Mouse (Mus musculus) intestine, embryonic 16.5 days (tissue): ENCODE data around the gene B4gat1. TPM values are rescaled to one million over a fixed set of nuclear protein-coding genes. Genes with fewer than 3 reads are reported as not detected.
"Not testable (repeated sequence)": the region's sequence is repeated elsewhere in the genome, so short reads cannot be mapped to it uniquely, and the experiment has no call there.

Experiments used
- ATAC-seq: fragments of 200-750 bp; cut with Nextera tagmentation; 2 replicates; pipeline ENCODE4 v1.8.0; 2017; ENCODE audit warnings: moderate TSS enrichment, moderate library complexity
- H3K27ac ChIP-seq: fragments of 300-500 bp; sonication (generic); 2 replicates; pipeline ENCODE4 v1.5.1; 2014; ENCODE audit warnings: mild to moderate bottlenecking, low read length
- H3K27me3 ChIP-seq: fragments of 300-500 bp; sonication (generic); replicated peaks from 2 replicates; pipeline ENCODE4 v1.6.1; 2014; ENCODE audit warnings: low read length, control low read depth, mixed read lengths; ENCODE audit not compliant: control insufficient read depth, insufficient read depth
- H3K36me3 ChIP-seq: fragments of 300-500 bp; sonication (generic); 2 replicates; pipeline ENCODE4 v1.6.1; 2014; ENCODE audit warnings: low read length, control low read depth; ENCODE audit not compliant: control insufficient read depth, insufficient read depth
- H3K4me1 ChIP-seq: fragments of 300-500 bp; sonication (generic); 2 replicates; pipeline ENCODE4 v1.6.1; 2014; ENCODE audit warnings: low read length, control low read depth, mixed read lengths; ENCODE audit not compliant: control insufficient read depth, insufficient read depth
- H3K4me2 ChIP-seq: fragments of 300-500 bp; sonication (generic); 2 replicates; pipeline ENCODE4 v1.6.1; 2014; ENCODE audit warnings: low read depth, low read length, control low read depth
- H3K4me3 ChIP-seq: fragments of 300-500 bp; sonication (generic); 2 replicates; pipeline ENCODE4 v1.5.1; 2014; ENCODE audit warnings: mild to moderate bottlenecking, low read length
- H3K9ac ChIP-seq: fragments of 300-500 bp; sonication (generic); 2 replicates; pipeline ENCODE4 v1.6.1; 2014; ENCODE audit warnings: low read depth, low read length
- H3K9me3 ChIP-seq: fragments of 300-500 bp; sonication (generic); 2 replicates; pipeline ENCODE4 v1.6.1; 2016; ENCODE audit warnings: low read length, control low read depth; ENCODE audit not compliant: control insufficient read depth
- WGBS: fragments of 180-500 bp; shearing (Covaris S2); extraction: QIAGEN DNeasy Blood & Tissue Kit; methylation state at CpG from one replicate; pipeline ENCODE4 v1.1.7; 2014; 5-methylcytosine and 5-hydroxymethylcytosine counted together
- polyA plus RNA-seq: library from polyadenylated mRNA; unstranded; fragments of >200 nt; fragmentation: Nextera tagmentation; extraction: Ambion mirVana; gene quantifications from 2 replicates; pipeline ENCODE4 v1.2.1, GENCODE M21; 2015

Gene B4gat1
- polyA plus RNA-seq, 1 experiment from 2014 or later: 39.3 TPM

DNA sequence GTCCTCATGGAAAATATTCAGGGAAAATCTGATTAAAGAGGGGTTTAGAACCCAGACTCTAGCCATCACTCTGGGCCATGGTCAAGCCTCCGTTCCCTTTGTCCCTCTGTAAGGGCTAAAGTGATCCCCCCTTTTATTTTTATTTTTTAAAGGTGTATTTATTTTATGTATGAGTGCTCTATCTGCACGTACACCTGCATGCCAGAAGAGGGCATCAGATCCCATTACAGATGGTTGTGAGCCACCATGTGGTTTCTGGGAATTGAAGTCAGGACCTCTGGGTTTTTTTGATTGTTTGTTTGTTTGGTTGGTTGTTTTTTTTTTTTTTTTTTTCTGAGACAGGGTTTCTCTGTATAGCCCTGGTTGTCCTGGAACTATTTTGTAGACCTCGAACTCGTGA is 47.9 kb downstream of the B4gat1 start:
- Histone ChIP-seq H3K4me1 (peaks cover 17% of the 10 kb centered on the region), H3K27me3 (peaks cover 47% of the 10 kb centered on the region)
- H3K9me3 ChIP-seq, H3K27ac ChIP-seq, H3K9ac ChIP-seq, H3K36me3 ChIP-seq, H3K4me2 ChIP-seq, ATAC-seq, H3K4me3 ChIP-seq: not testable (repeated sequence)
- 48% methylated on average over 4 of the region's 4 CpGs for WGBS

DNA sequence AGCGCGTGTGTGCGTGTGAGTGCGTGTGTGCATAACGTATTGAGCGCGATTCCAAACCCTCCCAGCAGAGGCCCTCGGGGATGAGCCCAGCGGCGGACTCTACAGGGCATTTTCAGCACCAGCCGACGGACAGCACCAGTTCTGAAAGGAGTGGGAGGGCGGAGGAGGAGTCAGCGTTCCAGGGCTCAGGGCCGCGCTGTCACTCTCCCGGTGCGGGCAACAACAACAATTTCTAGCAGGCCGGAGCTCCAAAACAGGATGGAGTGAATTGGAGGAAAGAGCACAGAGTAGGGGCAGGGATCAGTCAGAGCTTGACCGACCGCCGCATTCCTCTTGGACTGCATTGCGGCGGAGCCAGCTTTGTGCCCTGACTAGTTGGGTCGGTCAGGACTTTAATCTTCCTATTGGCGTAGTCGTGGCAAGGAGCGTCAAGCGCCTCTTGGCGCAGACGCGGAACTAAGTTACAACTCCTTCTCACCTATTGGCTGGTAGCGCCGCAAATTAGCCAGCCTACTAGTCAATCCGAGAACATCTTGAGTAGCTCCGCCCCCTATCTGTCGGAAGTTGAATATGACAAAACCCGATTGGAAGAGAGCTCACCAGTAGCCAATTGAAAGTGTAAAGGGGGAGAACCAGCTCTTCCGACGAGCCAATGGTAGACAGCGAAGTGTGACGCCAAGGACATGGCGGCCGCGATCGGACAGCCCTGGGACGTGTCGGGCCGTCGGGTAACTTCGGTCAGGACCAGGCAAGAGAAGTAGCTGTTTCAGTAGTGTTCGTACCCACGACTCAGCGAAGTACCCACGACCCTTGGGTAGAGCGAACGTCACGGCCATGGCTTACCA is 49.5 kb downstream of the B4gat1 start, which contains the start of gene Yif1a:
TSS of gene Yif1a (plus strand) at position 655 of the 845 bp plus-strand sequence.
- H3K4me1 ChIP-seq: peaks cover 17% of the 10 kb centered on the region
- H3K27ac ChIP-seq: peak within 1 kb of the TSS; percentile 90
- peak within 1 kb of the TSS; percentile 81 for H3K9ac ChIP-seq
- peaks cover 32% of the 10 kb centered on the region for H3K27me3 ChIP-seq
- H3K36me3 ChIP-seq: peaks cover 2% of the 10 kb centered on the region
- H3K4me2 ChIP-seq: peak within 1 kb of the TSS; percentile 73
- whole genome bisulfite sequencing: under 1% methylated on average over 58 of the region's 58 CpGs
- H3K4me3 ChIP-seq: peak within 1 kb of the TSS; percentile 71
- peak; percentile 93 for ATAC-seq
- no peaks in the 10 kb centered on the region for H3K9me3 ChIP-seq

DNA sequence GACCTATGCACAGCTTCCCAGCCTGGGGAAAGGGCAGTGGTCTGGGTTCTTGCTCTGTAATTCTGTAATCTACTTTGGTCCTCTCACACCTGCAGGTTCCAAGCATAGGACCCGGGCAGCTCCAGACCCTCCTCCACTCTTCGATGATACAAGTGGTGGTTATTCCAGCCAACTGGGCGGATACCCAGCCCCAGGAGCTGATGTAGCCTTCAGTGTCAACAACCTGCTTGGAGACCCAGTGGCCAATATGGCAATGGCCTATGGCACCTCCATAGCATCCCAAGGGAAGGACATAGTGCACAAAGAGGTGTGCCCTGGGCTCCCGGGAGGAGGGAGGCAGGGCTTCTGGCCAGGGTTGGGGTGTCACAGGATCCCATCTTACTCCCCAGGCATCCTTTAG is 50.7 kb downstream of the B4gat1 start:
- ATAC-seq: no peak
- H3K27me3 ChIP-seq: peaks cover 21% of the 10 kb centered on the region
- peak overlapping the region; percentile 73 for H3K4me2 ChIP-seq
- H3K9ac ChIP-seq: peak overlapping the region; percentile 81
- peak overlapping the region; percentile 71 for H3K4me3 ChIP-seq
- 93% methylated on average over 4 of the region's 4 CpGs for WGBS
- no peaks in the 10 kb centered on the region for H3K9me3 ChIP-seq
- peaks cover 21% of the 10 kb centered on the region for H3K4me1 ChIP-seq
- H3K36me3 ChIP-seq: peaks cover 2% of the 10 kb centered on the region
- no peak overlapping the region for H3K27ac ChIP-seq

Other genes starting within 250 kb of the B4gat1 start
- 47.3 and 49.4 TPM in 2 replicates for gene Rbm4, start 244.9 kb upstream of the B4gat1 start, polyA plus RNA-seq
- gene Gm21992, start 227.2 kb upstream of the B4gat1 start, polyA plus RNA-seq: 29.4 and 30.1 TPM in 2 replicates
- gene Rbm14, start 227.2 kb upstream of the B4gat1 start, polyA plus RNA-seq: 73.1 and 77.0 TPM in 2 replicates
- gene Ccs, start 199.5 kb upstream of the B4gat1 start, polyA plus RNA-seq: 61.4 and 65.8 TPM in 2 replicates
- 0.06 TPM in 1 of 2 replicates, not detected in the other for gene Ccdc87, start 199.5 kb upstream of the B4gat1 start, polyA plus RNA-seq
- gene Ctsf, start 183.7 kb upstream of the B4gat1 start, polyA plus RNA-seq: 24.0 and 26.3 TPM in 2 replicates
- gene Actn3, start 160.9 kb upstream of the B4gat1 start, polyA plus RNA-seq: 1.1 and 1.3 TPM in 2 replicates
- gene Zdhhc24, start 160.2 kb upstream of the B4gat1 start, polyA plus RNA-seq: 10.9 and 11.1 TPM in 2 replicates
- gene Bbs1, start 132.2 kb upstream of the B4gat1 start, polyA plus RNA-seq: 2.4 and 2.8 TPM in 2 replicates
- 137 and 138 TPM in 2 replicates for gene Dpp3, start 110.5 kb upstream of the B4gat1 start, polyA plus RNA-seq
- gene Peli3, start 95.7 kb upstream of the B4gat1 start, polyA plus RNA-seq: 1.3 and 1.6 TPM in 2 replicates
- gene Mrpl11, start 76.7 kb upstream of the B4gat1 start, polyA plus RNA-seq: 88.1 and 98.2 TPM in 2 replicates
- gene Npas4, start 48.5 kb upstream of the B4gat1 start, polyA plus RNA-seq: 0.13 and 0.22 TPM in 2 replicates
- 4.5 and 5.4 TPM in 2 replicates for gene Slc29a2, start 15.0 kb upstream of the B4gat1 start, polyA plus RNA-seq
- gene AC124502.3, start 65 bp downstream of the B4gat1 start, polyA plus RNA-seq: 0.92 and 1.5 TPM in 2 replicates
- gene Brms1, start 2.5 kb downstream of the B4gat1 start, polyA plus RNA-seq: 43.7 and 44.1 TPM in 2 replicates
- 2.5 and 2.8 TPM in 2 replicates for gene Rin1, start 11.7 kb downstream of the B4gat1 start, polyA plus RNA-seq
- 42.8 and 49.6 TPM in 2 replicates for gene Cd248, start 29.3 kb downstream of the B4gat1 start, polyA plus RNA-seq
- 4.7 and 5.1 TPM in 2 replicates for gene Tmem151a, start 46.7 kb downstream of the B4gat1 start, polyA plus RNA-seq
- gene Yif1a, start 49.7 kb downstream of the B4gat1 start, polyA plus RNA-seq: 155 and 176 TPM in 2 replicates
- gene Cnih2, start 59.7 kb downstream of the B4gat1 start, polyA plus RNA-seq: 8.1 and 8.3 TPM in 2 replicates
- 241 and 244 TPM in 2 replicates for gene Rab1b, start 68.2 kb downstream of the B4gat1 start, polyA plus RNA-seq
- gene Klc2, start 79.7 kb downstream of the B4gat1 start, polyA plus RNA-seq: 12.7 and 13.6 TPM in 2 replicates
- gene Pacs1, start 234.3 kb downstream of the B4gat1 start, polyA plus RNA-seq: 11.4 and 13.8 TPM in 2 replicates